Mouse (Mus musculus) CH12F3 (cell line): ENCODE results near the gene Creg2.
"Not testable (repeated sequence)": the region's sequence is repeated elsewhere in the genome, so short reads cannot be mapped to it uniquely, and the experiment has no call there.

Source experiments
- in situ Hi-C: fragments of 300-500 bp; cut with MboI; formaldehyde crosslinking; loops from 2 replicates; pipeline ENCODE4 v1.14.3; 2020; ENCODE audit warnings: low sequenced_read_pairs

Creg2 gene

DNA sequence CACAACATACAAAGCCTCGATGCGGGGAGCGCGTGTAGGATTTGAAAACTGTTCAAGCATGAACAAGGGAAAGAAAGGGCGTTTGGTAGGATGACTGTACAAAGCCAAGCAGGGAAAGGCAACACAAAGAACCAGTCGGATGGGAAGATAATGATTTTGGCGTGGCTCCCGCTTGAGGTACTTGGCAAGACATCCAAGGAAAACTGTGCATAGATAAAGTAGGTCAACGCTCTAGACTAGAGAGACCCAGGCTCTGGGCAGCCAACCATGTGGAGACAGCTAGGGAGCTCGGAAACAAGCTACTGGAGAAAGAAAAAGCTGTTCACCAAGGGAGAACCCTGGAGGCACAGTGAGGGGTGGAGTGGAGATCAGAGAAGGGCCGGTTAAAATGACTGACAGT, 52.5 kb downstream of the Creg2 start:
- in situ Hi-C loops: no loop called here

GRCm38 (mm10) chr1:39597135-39597534, 54.1 kb downstream of the Creg2 start:
- in situ Hi-C loops: not testable (repeated sequence)

GRCm38 (mm10) chr1:39593836-39594235, 57.4 kb downstream of the Creg2 start:
- in situ Hi-C loops: no loop called here

DNA sequence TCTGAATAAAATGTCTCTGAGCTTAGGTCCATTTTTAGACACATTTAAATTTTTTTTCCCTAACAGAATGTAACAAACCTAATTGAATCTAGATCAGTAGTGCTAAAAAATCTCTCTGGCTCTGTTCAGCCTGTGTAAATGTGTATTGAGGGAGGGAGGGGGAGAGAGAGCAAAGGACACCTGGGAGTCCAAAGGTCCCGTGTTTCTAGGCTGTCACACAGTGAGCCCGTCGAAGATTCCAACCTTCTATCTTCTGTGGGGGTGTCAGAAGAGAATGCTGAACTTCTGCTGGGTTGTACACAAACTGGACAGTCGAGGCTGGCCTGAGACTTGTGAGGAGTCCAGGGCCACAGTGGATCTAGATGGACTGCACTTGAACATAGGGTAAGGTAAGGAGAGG, 59.2 kb downstream of the Creg2 start:
- in situ Hi-C loops: no loop called here

GRCm38 (mm10) chr1:39591557-39591956, 59.7 kb downstream of the Creg2 start:
- in situ Hi-C loops: not testable (repeated sequence)

DNA sequence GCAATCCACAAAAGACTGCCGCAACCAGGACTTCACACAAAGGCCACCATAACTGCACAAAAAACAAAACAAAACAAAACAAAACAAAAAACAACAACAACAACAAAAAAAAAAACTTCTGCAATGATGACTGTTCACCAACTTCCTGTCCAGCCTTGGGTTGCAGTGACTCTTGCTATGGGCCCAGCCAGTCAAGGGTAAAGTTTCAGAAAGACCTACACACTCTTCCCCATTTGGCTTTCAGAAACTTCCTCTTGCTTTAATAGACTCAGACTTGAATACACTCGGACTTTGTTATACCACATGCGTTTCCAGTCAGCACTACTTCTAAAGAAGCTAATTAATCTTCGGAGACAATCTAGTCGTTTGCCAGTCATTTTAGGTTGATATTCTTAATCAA, 61.1 kb downstream of the Creg2 start:
- in situ Hi-C loops: no loop called here

- in situ Hi-C loops: no loop called here
Observed at GRCm38 (mm10) chr1:39585416-39585815, 65.9 kb downstream of the Creg2 start.

DNA sequence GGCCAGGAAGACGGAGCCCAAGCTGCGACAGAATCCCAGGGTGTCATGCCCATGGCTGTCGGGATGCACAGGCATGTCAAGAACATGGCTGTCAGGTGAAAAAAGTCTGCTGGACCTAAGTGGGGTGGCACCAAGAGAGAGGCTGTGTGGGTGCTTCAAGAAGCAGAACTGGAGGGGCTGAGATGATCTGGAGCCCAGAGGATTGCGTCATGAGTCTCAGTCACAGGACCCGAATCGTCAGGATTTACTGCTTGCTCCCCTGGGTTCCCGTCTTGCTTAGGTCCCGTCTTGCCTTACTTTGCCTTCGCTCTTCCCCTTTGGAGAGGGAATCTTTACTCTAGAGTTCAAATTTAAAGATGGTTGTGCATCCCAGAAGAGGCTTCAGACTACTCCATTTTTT, 68.1 kb downstream of the Creg2 start:
- in situ Hi-C loops: no loop called here

- in situ Hi-C loops: no loop called here
Observed at GRCm38 (mm10) chr1:39581215-39581614, 70.1 kb downstream of the Creg2 start.

GRCm38 (mm10) chr1:39579139-39579538, 72.1 kb downstream of the Creg2 start:
- in situ Hi-C loops: no loop called here

- in situ Hi-C loops: no loop called here
Observed at GRCm38 (mm10) chr1:39578446-39578845, 72.8 kb downstream of the Creg2 start.

DNA sequence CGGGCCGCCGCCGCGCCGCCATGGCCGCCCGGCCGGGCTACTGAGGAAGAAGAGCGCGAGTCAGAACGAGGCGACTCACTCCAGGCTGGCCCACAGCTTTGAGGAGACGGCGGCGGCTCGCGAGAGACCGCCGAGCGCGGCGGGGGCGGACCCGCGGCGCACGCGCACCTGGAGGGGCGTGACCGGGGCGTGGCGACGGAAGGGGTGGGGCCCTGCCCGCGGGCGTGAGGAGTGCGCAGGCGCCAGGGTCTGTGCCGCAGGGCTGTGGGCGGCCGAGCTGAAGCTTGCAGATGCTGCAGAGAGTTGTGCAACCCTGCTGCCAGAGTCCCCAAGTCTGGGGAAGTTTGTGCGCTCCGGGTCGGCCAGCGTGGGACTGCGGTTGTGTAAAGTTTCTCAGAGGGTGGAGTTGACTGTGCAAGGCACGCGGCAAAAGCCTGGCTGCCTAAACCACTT, 74.0 kb downstream of the Creg2 start, which contains the start of gene Rnf149:
Gene Rnf149, minus strand, starts transcription at position 153 of the 453 bp plus-strand sequence.
- in situ Hi-C loops: no loop called here

DNA sequence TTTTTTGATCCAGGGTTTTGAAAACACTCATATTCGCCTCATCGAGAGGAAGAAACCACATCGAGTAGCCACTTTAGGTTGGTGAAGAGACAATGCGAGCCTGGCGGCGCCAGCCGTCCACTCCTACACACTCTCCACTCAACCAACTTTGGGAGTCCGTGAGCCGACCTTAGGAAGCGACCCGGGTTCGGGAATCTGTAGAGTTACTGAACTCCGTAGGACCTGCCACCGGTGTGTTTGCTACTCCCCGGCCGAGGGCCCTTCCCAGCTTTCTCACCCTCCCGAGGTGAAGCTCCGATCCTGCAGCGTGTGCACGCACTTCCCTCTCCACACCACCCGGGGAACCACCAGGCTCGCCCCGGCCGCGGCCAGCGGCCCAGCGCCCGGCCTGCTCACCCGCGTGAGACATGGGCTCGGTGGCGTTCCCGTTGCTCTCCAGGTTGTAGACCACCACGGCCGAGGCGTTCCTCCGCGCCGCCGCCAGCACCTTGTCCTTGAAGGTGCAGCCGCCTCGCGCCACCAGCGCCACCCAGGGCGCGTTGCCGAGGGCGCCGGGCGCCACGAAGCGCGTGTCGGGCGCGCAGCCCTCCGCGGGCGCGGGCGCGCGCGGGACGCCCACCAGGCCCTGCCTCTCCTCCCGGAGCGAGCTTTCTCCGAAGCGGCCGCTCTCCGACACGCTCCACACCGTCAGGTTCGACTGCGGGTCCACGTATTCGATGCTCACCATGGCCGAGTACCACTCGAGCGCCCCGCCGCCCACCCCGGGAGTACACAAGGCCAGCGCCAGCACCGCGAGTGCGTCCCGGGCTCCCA, 74.6 kb downstream of the Creg2 start:
- in situ Hi-C loops: no loop called here

- in situ Hi-C loops: no loop called here
Observed at GRCm38 (mm10) chr1:39575778-39576375, 75.4 kb downstream of the Creg2 start.

DNA sequence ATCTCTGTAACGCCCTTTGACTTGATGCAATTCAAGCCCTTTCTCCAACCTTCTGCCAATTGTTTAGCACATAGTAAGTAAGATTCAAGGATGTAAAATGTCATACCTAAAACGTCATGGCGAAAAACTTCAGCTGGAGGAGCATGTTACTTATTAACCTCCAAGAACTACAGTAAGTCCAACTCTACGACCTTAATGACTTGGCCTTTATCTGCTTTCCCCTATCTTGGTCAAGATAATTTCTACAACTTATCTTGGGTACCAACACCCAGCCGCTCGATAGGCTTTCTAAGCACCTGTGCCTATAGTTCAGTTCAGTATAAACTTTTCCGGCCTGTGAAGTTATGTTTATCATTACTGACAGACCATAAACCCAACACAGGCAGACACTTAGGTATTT, 77.4 kb downstream of the Creg2 start:
- in situ Hi-C loops: no loop called here

DNA sequence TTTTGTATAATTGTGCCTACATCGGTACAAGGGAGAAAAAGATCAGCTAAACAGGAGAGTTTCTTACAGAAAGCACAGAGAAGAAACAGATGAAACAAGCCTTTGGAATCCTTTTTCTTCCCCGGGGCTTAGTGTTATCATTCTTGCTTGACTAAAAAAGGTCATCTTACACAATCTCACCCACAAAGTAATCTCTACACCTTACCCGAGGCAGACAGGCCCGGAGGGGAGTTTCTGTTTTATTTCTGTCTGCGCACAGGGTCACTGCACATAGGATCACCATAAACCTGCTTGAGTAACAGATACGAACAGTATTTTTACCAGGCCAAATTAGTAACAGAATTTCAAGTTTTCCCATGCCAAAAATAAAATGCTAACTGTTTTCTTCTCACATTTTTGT, 79.6 kb downstream of the Creg2 start:
- in situ Hi-C loops: no loop called here
